Mouse (Mus musculus) brain, embryonic 14.5 days (tissue): ENCODE results near the gene Klf16.

Experiments used
- CTCF ChIP-seq: fragments of 200-500 bp; IDR thresholded peaks from 2 replicates; pipeline ENCODE4 v1.5.1; 2012; ENCODE audit warnings: inconsistent platforms, mild to moderate bottlenecking, moderate library complexity, borderline replicate concordance; ENCODE audit not compliant: insufficient read depth, insufficient read length; ENCODE audit errors: extremely low read depth
- POLR2A ChIP-seq: fragments of 200-500 bp; IDR thresholded peaks from 2 replicates; pipeline ENCODE4 v1.6.1; 2012; ENCODE audit warnings: mild to moderate bottlenecking, inconsistent platforms, borderline replicate concordance; ENCODE audit not compliant: poor library complexity, insufficient read depth, insufficient read length, severe bottlenecking; ENCODE audit errors: extremely low read depth

DNA sequence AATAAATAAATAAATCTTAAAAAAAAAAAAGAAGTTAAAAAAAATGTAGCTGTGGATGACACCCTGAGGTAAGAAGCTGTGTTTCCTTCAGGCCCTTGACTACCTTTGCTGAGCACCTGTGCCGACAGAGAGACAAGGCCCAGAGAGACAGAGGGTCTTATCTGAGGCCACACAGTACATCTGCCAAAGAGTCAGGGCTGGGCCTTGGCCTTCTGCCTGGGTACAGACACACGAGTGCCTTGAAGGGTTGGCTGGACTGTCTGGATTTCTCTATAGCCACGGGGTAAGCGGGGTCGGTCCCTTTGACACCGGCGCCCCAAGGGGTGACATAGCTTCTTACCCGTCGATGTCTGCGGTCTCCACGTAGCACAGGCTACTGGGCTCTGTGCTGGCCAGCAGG lies 44.3 kb downstream of the Klf16 start:
- TF ChIP-seq CTCF (no peak), POLR2A (no peak)
